Mouse (Mus musculus): ENCODE data around the gene Suclg2. TPM values are rescaled to one million over a fixed set of nuclear protein-coding genes. Genes with fewer than 3 reads are reported as not detected.

Gene Suclg2
- polyA plus RNA-seq, 1 experiment = 126 TPM

- no peak for DNase-seq
- Histone ChIP-seq H3K4me1 (ENCODE audit: control insufficient read depth, insufficient read depth, low read length) (no peaks in the 10 kb centered on the region), H3K36me3 (ENCODE audit: control insufficient read depth, insufficient read depth, low read length) (no peaks in the 10 kb centered on the region), H3K4me3 (ENCODE audit: insufficient read depth, low read depth, low read length) (no peak overlapping the region), H3K27me3 (replicated peaks; ENCODE audit: control insufficient read depth, insufficient read depth, low read length) (no peaks in the 10 kb centered on the region), H3K27ac (ENCODE audit: insufficient read depth, low read depth, low read length) (no peak overlapping the region)
- 48% methylated on average over 3 of the region's 3 CpGs for WGBS
- TF ChIP-seq POLR2A (IDR thresholded peaks at IDR 0.05; ENCODE audit: low read depth, low read length) (no peak), CTCF (conservative IDR thresholded peaks at IDR 0.05; ENCODE audit: insufficient read depth, insufficient read length, low read depth, low read length) (no peak)
Observed at GRCm38 (mm10) chr6:95459372-95459771, 259.2 kb downstream of the Suclg2 start.

DNA sequence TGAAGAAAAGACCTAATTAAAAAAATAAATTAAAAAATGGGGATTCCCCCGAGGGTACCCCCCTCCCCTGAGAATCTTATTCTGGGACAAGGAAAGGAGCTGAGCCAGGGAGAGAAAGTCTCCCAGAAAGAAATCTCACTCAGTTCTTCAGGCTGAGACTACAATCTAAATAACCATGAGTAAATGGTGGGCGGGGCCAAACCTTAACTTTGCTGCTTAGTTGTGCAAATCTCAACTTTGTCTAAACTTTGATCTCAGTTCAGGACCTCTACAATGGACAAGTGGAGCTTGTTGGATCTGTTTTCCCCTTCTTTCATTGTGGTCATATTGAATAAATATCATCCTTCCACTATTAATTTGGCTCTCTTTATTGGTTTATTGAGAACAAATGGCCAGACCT, 272.4 kb downstream of the Suclg2 start:
- Histone ChIP-seq H3K27me3 (replicated peaks; ENCODE audit: control insufficient read depth, insufficient read depth, low read length) (no peaks in the 10 kb centered on the region), H3K4me3 (ENCODE audit: insufficient read depth, low read depth, low read length) (no peak overlapping the region), H3K27ac (ENCODE audit: insufficient read depth, low read depth, low read length) (no peak overlapping the region), H3K4me1 (ENCODE audit: control insufficient read depth, insufficient read depth, low read length) (no peaks in the 10 kb centered on the region), H3K36me3 (ENCODE audit: control insufficient read depth, insufficient read depth, low read length) (no peaks in the 10 kb centered on the region)
- 90% methylated on average over 2 of the region's 2 CpGs for WGBS
- DNase-seq = no peak
- no peak for TF ChIP-seq CTCF (conservative IDR thresholded peaks at IDR 0.05; ENCODE audit: insufficient read depth, insufficient read length, low read depth, low read length)
- no peak for TF ChIP-seq POLR2A (IDR thresholded peaks at IDR 0.05; ENCODE audit: low read depth, low read length)

- TF ChIP-seq CTCF (conservative IDR thresholded peaks at IDR 0.05; ENCODE audit: insufficient read depth, insufficient read length, low read depth, low read length) (no peak), POLR2A (IDR thresholded peaks at IDR 0.05; ENCODE audit: low read depth, low read length) (no peak)
- Histone ChIP-seq H3K4me1 (ENCODE audit: control insufficient read depth, insufficient read depth, low read length) (no peaks in the 10 kb centered on the region), H3K27ac (ENCODE audit: insufficient read depth, low read depth, low read length) (no peak overlapping the region), H3K27me3 (replicated peaks; ENCODE audit: control insufficient read depth, insufficient read depth, low read length) (no peaks in the 10 kb centered on the region), H3K36me3 (ENCODE audit: control insufficient read depth, insufficient read depth, low read length) (no peaks in the 10 kb centered on the region), H3K4me3 (ENCODE audit: insufficient read depth, low read depth, low read length) (no peak overlapping the region)
- peak; percentile 84 for DNase-seq
- WGBS = 58% methylated on average over 4 of the region's 4 CpGs
Observed at GRCm38 (mm10) chr6:95445036-95445435, 273.6 kb downstream of the Suclg2 start.

Data from kidney, adult 2 months (tissue).